Mouse (Mus musculus): Measurements from ENCODE around the gene Gm19402. TPM values are rescaled to one million over a fixed set of nuclear protein-coding genes. Genes with fewer than 3 reads are reported as not detected.

Gm19402 gene
- total RNA-seq, 1 experiment: not detected

GRCm38 (mm10) chr10:77709831-77710230 lies 19.3 kb upstream of the Gm19402 start:
- in situ Hi-C loops (cut with MboI; ENCODE audit: low sequenced_read_pairs in 2 of 2, unreplicated experiment in 2 of 2): no loop called here
- DNase-seq (ENCODE audit: low read depth, low spot score): no peak

DNA sequence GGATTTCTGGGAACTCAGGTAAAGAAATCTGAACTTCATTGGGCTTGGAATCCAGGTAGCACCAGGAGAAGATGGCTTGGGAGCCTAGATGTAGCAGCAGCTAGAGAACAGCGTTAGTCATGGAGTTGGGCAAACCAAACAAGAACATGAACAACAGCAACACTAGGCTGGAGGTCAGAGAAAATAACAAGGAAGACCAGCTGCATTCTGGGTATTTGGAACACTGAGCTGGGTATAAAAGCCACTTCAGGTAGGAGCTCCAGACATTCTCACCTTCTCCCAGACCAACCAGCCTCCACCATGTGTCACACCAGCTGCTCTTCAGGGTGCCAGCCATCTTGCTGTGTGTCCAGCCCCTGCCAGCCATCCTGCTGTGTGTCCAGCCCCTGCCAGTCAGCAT lies 15.8 kb upstream of the Gm19402 start, which contains the start of gene Gm10272:
TSS of gene Gm10272 (plus strand) at position 301 of the 400 bp plus-strand sequence.
- Histone ChIP-seq H3K9me3 (ENCODE audit: control insufficient read depth, insufficient read depth, low read depth, low read length) (no peaks in the 10 kb centered on the region), H3K36me3 (ENCODE audit: control insufficient read depth, insufficient read depth, low read length, poor library complexity, severe bottlenecking) (no peaks in the 10 kb centered on the region), H3K4me3 (ENCODE audit: insufficient read depth in 1 of 2, low read depth in 1 of 2, low read length in 2 of 2, poor library complexity in 1 of 2, severe bottlenecking in 1 of 2) (no peak within 1 kb of the TSS), H3K9ac (ENCODE audit: insufficient read depth, low read depth, low read length, poor library complexity, severe bottlenecking) (no peak within 1 kb of the TSS), H3K4me1 (ENCODE audit: control insufficient read depth in 2 of 2, insufficient read depth in 2 of 2, low read length in 2 of 2, poor library complexity in 1 of 2) (no peaks in the 10 kb centered on the region), H3K27ac (ENCODE audit: insufficient read depth, low read depth, low read length, poor library complexity, severe bottlenecking) (no peak within 1 kb of the TSS)
- no peak for DNase-seq (ENCODE audit: low read depth, low spot score)
- TF ChIP-seq ZNF384 (IDR thresholded peaks at IDR 0.05; ENCODE audit: low read depth, low read length) (no peak), CHD2 (IDR thresholded peaks at IDR 0.05; ENCODE audit: low read depth, low read length) (no peak), MAFK (IDR thresholded peaks at IDR 0.05; ENCODE audit: insufficient read depth, low read depth, low read length) (no peak), ZC3H11A (IDR thresholded peaks at IDR 0.05; ENCODE audit: borderline replicate concordance, low read depth, low read length) (no peak), HCFC1 (IDR thresholded peaks at IDR 0.05; ENCODE audit: borderline replicate concordance, insufficient read depth, low read length) (no peak)
- in situ Hi-C loops (cut with MboI; ENCODE audit: low sequenced_read_pairs in 2 of 2, unreplicated experiment in 2 of 2): no loop called here

More at GRCm38 (mm10) chr10:77709831-77710230, 19.3 kb upstream of the Gm19402 start:
- H3K4me1 ChIP-seq (ENCODE audit: control insufficient read depth in 2 of 2, insufficient read depth in 2 of 2, low read length in 2 of 2, poor library complexity in 1 of 2): no peaks in the 10 kb centered on the region
- H3K4me3 ChIP-seq (ENCODE audit: insufficient read depth in 1 of 2, low read depth in 1 of 2, low read length in 2 of 2, poor library complexity in 1 of 2, severe bottlenecking in 1 of 2): no peak overlapping the region
- no peak overlapping the region for H3K9ac ChIP-seq (ENCODE audit: insufficient read depth, low read depth, low read length, poor library complexity, severe bottlenecking)
- no peaks in the 10 kb centered on the region for H3K9me3 ChIP-seq (ENCODE audit: control insufficient read depth, insufficient read depth, low read depth, low read length)
- no peaks in the 10 kb centered on the region for H3K36me3 ChIP-seq (ENCODE audit: control insufficient read depth, insufficient read depth, low read length, poor library complexity, severe bottlenecking)
- H3K27ac ChIP-seq (ENCODE audit: insufficient read depth, low read depth, low read length, poor library complexity, severe bottlenecking): no peak overlapping the region
- no peak for TF ChIP-seq ZNF384 (IDR thresholded peaks at IDR 0.05; ENCODE audit: low read depth, low read length)
- TF ChIP-seq CHD2 (IDR thresholded peaks at IDR 0.05; ENCODE audit: low read depth, low read length): no peak
- TF ChIP-seq ZC3H11A (IDR thresholded peaks at IDR 0.05; ENCODE audit: borderline replicate concordance, low read depth, low read length): no peak
- no peak for TF ChIP-seq MAFK (IDR thresholded peaks at IDR 0.05; ENCODE audit: insufficient read depth, low read depth, low read length)
- no peak for TF ChIP-seq HCFC1 (IDR thresholded peaks at IDR 0.05; ENCODE audit: borderline replicate concordance, insufficient read depth, low read length)

GRCm38 (mm10) chr10:77697133-77697532 lies 6.6 kb upstream of the Gm19402 start, which contains the start of gene Gm9508:
Gene Gm9508, minus strand, starts transcription at chr10:77697233.
- in situ Hi-C loops (cut with MboI; ENCODE audit: low sequenced_read_pairs in 2 of 2, unreplicated experiment in 2 of 2): no loop called here
- TF ChIP-seq MAFK (IDR thresholded peaks at IDR 0.05; ENCODE audit: insufficient read depth, low read depth, low read length): no peak
- TF ChIP-seq ZC3H11A (IDR thresholded peaks at IDR 0.05; ENCODE audit: borderline replicate concordance, low read depth, low read length): no peak
- TF ChIP-seq ZNF384 (IDR thresholded peaks at IDR 0.05; ENCODE audit: low read depth, low read length): no peak
- TF ChIP-seq HCFC1 (IDR thresholded peaks at IDR 0.05; ENCODE audit: borderline replicate concordance, insufficient read depth, low read length): no peak
- TF ChIP-seq CHD2 (IDR thresholded peaks at IDR 0.05; ENCODE audit: low read depth, low read length): no peak
- Histone ChIP-seq H3K9ac (ENCODE audit: insufficient read depth, low read depth, low read length, poor library complexity, severe bottlenecking) (no peak within 1 kb of the TSS), H3K4me3 (ENCODE audit: insufficient read depth in 1 of 2, low read depth in 1 of 2, low read length in 2 of 2, poor library complexity in 1 of 2, severe bottlenecking in 1 of 2) (no peak within 1 kb of the TSS), H3K9me3 (ENCODE audit: control insufficient read depth, insufficient read depth, low read depth, low read length) (no peaks in the 10 kb centered on the region), H3K4me1 (ENCODE audit: control insufficient read depth in 2 of 2, insufficient read depth in 2 of 2, low read length in 2 of 2, poor library complexity in 1 of 2) (no peaks in the 10 kb centered on the region), H3K27ac (ENCODE audit: insufficient read depth, low read depth, low read length, poor library complexity, severe bottlenecking) (no peak within 1 kb of the TSS), H3K36me3 (ENCODE audit: control insufficient read depth, insufficient read depth, low read length, poor library complexity, severe bottlenecking) (no peaks in the 10 kb centered on the region)
- no peak for DNase-seq (ENCODE audit: low read depth, low spot score)

GRCm38 (mm10) chr10:77687021-77687420 lies 3.5 kb downstream of the Gm19402 start:
- no peak for TF ChIP-seq ZC3H11A (IDR thresholded peaks at IDR 0.05; ENCODE audit: borderline replicate concordance, low read depth, low read length)
- H3K36me3 ChIP-seq (ENCODE audit: control insufficient read depth, insufficient read depth, low read length, poor library complexity, severe bottlenecking): no peaks in the 10 kb centered on the region
- H3K27ac ChIP-seq (ENCODE audit: insufficient read depth, low read depth, low read length, poor library complexity, severe bottlenecking): no peak overlapping the region
- H3K4me1 ChIP-seq (ENCODE audit: control insufficient read depth in 2 of 2, insufficient read depth in 2 of 2, low read length in 2 of 2, poor library complexity in 1 of 2): peaks cover 2 to 13% of the 10 kb centered on the region in 2 experiments; a peak in 2 of 4 replicates
- in situ Hi-C loops (cut with MboI; ENCODE audit: low sequenced_read_pairs in 2 of 2, unreplicated experiment in 2 of 2): no loop called here
- DNase-seq (ENCODE audit: low read depth, low spot score): no peak
- no peak overlapping the region for H3K9ac ChIP-seq (ENCODE audit: insufficient read depth, low read depth, low read length, poor library complexity, severe bottlenecking)
- no peak overlapping the region for H3K4me3 ChIP-seq (ENCODE audit: insufficient read depth in 1 of 2, low read depth in 1 of 2, low read length in 2 of 2, poor library complexity in 1 of 2, severe bottlenecking in 1 of 2)
- no peaks in the 10 kb centered on the region for H3K9me3 ChIP-seq (ENCODE audit: control insufficient read depth, insufficient read depth, low read depth, low read length)
